Mouse (Mus musculus): Measurements from ENCODE around the gene Gm10772.
"Not testable (repeated sequence)": the region's sequence is repeated elsewhere in the genome, so short reads cannot be mapped to it uniquely, and the experiment has no call there.

The Gm10772 gene

GRCm38 (mm10) chr13:66227473-66227872 lies at the start of gene Gm10772:
Gene Gm10772, minus strand, starts transcription at chr13:66227573.
- not testable (repeated sequence) for DNase-seq

GRCm38 (mm10) chr13:66263914-66264313 lies 36.5 kb upstream of the Gm10772 start:
- not testable (repeated sequence) for DNase-seq

GRCm38 (mm10) chr13:66263141-66263540 lies 35.8 kb upstream of the Gm10772 start:
- not testable (repeated sequence) for DNase-seq

GRCm38 (mm10) chr13:66214349-66214748 lies 13.0 kb downstream of the Gm10772 start:
- no peak for DNase-seq

- not testable (repeated sequence) for DNase-seq
Measured at GRCm38 (mm10) chr13:66213811-66214210, 13.6 kb downstream of the Gm10772 start.

GRCm38 (mm10) chr13:66179172-66179571 lies 48.2 kb downstream of the Gm10772 start:
- not testable (repeated sequence) for DNase-seq
